Mouse (Mus musculus): ENCODE results near the gene Supt4a.

The Supt4a gene

DNA sequence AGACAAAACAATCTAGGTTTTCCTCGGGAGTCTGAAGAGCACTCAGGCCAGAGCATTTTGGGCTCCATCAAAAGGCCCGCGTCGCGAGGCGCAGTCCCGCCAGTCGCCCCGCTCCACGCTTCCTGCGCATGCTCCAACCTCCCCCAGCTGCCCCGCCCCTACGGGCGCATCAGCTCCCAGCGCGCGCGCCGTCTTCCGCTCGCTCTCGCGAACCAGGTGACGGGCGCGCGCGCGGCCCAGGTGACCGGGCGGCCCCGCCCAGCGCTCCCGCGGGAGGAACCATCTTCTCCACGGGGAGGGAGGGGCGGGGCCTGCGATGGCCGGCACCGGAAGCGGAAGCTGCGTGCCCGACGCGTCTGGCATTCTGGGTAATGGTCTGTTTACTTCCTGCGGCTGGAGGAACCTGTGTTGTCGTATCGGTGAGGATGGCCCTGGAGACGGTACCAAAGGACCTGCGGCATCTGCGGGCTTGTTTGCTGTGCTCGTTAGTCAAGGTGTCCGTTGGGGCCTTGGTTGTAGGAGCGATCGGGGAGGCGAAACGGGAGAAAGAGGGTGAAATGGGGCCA, at the start of gene Supt4a:
Supt4a (plus strand) TSS at position 378 of the 566 bp plus-strand sequence.
- peak; percentile 97 for DNase-seq (ENCODE audit: low read depth, low spot score)

DNA sequence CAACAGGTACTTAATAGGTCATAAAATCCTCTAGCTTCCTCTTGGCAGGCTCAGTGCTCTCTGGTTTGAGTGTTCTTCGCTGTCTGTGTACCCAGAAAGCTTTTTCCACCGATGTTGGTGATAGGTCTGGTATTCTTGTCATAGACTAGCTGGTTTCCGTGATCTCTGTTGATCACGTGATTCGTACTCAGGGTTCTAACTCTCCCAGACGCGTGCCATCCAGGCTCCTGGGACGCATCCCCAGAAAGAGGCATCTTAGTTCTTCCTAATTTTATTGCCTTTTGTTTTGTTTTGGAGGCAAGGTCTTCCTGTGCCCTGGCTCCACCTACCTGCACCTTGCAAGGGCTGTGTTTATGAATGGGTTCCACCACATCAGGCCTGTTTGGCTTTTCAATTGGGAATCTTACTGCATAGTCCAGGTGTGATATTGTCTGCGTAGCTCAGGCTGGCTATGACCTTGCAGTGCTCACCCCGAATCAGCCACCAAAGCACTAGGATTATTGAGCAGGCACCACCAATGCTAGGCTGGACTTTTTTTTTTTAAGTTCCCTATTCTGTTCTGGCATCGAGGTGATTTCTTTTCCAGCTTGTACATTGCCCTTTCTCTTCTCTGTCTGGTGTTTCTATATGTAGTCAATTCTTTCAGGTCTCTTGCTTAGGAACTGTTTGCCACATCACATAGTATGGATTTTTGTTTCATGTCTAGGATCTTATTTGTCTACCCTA, 48.7 kb upstream of the Supt4a start:
- DNase-seq (ENCODE audit: low read depth, low spot score), result no peak

DNA sequence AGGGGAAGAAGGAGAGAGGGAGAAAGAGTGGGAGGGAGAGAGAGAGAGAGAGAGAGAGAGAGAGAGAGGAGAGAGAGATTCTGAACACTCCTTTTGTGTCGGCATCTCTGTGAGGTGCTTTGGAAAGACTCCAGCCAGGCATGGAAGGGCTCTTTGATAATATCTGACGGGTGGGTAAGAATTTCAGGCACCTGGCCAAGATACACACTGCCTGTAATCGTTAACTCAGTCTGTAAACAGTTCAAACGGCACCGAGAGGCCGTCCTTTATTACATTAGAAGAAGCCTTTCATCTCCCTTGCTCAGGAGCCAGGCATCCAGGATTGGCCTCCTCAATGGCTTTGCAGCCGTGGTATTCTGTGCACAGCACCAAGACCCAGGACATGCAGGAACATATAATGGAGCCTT, 47.9 kb upstream of the Supt4a start:
- peak; percentile 24 for DNase-seq (ENCODE audit: low read depth, low spot score)

DNA sequence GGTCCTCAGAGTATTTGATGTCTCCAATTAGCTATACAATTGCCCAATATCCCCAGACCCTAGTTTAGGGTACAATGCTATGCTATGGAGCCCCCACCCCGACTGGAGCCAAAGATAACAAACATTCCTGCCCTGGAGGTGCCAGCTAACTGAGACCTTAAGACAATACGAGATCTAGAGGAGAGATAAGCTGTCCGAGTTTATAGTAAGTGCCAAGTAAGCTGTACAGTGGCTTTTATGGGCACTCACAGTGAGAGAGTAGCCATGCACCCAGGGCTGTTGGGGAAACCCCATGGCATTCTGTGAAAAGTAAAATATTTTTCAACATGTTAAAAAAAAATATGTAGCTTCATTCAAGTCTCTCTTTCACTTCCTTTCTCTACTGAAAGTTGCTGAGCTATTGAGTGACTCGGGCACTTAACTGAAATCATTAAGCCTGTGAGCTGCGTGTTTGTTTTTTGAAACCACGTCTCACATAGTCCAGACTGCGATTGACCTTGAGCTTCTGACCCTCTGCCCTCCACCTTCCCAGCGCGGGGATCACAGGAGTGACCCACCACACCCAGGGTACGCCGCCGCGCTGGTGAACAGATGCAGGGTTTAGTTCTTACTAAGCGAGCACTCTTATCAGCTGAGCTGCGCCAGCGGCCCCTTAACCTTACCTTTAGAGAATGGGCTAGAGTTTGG, 47.2 kb upstream of the Supt4a start:
- no peak for DNase-seq (ENCODE audit: low read depth, low spot score)

DNA sequence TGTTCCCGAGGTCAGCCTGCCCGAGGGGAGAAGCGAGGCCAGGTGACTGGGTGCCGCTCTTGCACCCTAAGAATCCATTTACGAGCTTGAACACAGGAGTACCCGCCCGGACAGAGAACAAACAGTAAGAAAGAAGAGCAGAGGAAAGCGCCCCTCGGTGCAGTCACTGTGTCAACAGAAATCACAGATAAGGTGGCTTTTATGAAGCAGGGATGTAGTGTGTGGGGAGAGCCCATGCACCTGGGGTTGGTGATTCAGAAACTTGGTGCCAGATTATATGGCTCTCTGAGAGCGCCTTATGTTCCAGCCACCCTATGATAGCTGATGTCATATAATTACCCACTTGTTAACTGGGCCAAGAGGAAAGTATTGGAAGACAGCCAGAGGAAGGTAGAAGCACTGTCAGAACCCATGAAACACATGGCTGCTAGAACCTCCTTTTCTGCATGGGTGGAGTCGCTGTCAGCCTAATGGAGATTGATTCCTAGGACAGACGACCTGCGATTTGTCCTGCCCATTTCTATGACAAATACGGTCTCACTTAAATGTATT, 40.1 kb upstream of the Supt4a start:
- no peak for DNase-seq (ENCODE audit: low read depth, low spot score)

DNA sequence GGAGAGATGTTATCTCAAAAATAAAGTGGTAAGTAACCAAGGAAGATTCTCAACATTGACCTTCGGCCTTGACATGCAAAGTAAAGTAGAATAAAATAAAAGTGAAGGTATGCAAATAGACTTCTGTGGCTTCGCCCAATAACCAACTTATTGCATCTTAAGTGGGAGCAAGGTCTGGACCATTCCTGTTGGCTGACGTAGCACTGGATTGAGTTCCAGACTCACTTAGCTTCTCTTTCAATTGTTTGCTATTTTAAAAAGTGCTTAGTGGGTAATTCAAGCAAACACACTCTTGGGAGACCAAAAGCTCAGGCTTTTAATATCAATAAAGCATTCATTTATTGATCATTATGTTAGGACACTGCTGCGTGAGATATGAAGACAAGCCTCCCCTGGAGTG, 39.2 kb upstream of the Supt4a start:
- DNase-seq (ENCODE audit: low read depth, low spot score), result no peak

DNA sequence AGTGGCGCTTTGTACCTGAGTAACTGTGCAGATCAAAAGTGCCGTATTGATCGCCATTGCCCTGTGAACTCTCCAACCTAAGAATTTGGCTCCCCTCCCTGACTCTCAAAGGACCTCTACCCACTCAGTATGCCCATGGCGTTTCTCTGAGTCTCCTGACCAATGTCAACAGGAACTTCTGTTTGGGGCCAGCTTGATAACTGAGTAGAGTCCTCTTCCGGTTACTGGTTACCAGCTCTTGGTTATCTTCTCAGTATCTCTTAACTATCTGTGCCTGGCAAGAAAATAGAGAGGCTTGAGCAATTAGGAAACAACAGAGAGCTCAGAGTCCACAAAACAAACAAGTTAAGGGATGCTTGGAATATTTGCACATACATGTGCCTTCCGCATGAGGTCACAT, 36.2 kb upstream of the Supt4a start:
- DNase-seq (ENCODE audit: low read depth, low spot score), result no peak

DNA sequence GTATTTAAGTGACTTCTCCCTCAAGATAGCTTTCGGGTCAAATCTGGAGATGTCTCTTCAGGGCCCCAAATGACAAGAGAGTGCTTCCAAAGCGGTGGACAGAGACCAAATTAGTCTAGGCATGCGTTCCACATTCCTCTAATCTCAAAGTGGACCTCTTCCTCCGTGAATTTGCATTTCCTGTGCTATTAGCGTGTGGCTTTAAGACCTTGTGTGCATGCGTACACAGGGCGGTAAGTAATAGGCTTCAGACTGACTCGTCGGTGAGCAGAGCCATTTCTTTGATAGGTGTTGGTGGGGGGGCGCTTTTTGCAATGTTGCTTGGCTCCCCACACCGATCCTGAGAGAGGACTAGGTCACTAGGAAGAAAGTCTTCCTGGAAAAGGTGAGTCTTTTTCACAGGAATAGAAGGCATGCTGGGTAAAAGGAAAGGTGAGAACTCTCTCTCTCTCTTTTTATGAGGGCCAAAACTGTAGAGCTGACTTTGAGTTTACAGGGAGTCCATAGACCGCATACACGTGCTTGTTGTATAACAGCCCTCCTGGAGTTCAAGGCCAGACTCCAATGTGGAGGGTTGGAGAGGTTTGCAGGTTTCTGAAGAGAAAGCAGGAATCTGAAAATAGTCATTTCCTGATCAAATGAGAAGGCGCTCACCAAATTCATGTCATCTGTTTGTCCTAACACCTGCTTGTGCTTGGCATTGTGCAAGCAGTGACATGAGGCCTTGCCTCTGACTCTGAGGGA, 35.3 kb upstream of the Supt4a start:
- DNase-seq (ENCODE audit: low read depth, low spot score), result no peak

DNA sequence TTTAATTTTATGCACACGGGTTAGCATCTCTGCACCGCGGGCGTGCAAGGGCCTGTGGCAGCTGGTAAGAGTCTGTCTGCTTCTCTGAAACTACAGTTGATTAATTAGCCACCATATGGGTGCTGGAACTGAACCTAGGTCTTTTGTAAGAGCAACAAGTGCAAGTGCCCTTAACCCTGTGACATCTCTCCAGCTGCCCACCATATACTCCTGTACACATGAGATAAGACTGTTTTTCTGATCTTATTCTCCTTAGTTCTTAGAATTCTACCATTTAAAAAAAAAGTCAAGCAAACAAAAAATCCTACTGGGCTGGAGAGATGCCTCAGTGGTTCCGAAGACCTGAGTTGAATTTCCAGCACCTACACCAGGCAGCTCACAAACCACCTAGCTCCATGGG, 33.7 kb upstream of the Supt4a start:
- no peak for DNase-seq (ENCODE audit: low read depth, low spot score)

DNA sequence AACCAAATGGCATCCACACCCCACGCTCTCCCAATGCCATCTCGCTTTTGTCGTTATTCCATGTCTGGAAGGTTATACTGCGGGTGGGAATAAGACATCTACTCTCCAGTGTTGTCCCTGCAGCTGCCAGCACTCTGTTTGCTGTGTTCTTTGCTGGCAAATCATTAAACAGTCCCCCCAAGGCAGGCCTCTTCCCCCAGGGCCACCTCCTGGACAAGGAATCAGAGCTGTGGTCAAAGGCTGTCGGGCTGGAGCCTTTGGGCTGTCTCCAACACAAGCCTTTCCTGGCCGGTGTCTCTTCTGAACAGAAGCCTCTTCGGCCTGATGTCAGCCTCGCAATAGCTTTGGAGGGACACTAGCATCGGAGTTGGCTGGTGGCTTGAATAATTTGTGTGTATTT, 33.1 kb upstream of the Supt4a start:
- DNase-seq (ENCODE audit: low read depth, low spot score), result no peak

DNA sequence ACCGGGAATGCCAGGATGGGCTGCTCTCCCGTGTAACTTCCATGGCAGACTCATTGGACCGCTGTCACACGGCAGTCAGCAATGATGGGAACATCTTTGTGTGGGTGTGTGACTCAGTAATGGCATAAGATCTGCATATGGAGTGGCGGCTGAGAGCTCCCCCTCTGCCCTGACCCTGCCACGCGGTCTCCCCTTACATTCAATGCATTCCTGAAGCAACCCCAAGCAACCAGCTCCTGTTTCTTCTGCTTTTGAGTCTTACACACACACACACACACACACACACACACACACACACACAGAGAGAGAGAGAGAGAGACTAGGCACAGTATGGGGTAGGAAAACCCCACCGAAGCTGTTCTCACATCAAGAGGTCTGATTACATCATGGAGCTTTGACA, 29.8 kb upstream of the Supt4a start:
- DNase-seq (ENCODE audit: low read depth, low spot score), result no peak

DNA sequence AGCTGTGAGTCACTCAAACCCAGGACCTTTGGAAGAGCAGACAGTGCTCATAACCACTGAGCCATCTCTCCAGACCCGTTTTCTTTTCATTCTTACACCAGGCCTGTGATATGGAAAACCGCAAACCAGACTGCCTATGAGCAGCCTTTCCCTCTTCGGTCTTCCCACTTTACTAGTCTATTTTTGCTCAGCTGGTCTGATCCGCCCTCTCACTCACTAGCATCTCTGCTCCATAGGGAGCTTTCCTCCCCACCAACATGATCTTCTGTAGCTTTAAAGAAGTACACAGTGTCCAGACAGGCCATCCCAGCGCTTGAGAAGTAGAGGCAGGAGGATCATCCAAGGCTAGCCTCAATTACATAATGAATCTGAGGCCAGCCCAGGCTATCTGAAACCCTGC, 28.4 kb upstream of the Supt4a start:
- DNase-seq (ENCODE audit: low read depth, low spot score), result no peak

DNA sequence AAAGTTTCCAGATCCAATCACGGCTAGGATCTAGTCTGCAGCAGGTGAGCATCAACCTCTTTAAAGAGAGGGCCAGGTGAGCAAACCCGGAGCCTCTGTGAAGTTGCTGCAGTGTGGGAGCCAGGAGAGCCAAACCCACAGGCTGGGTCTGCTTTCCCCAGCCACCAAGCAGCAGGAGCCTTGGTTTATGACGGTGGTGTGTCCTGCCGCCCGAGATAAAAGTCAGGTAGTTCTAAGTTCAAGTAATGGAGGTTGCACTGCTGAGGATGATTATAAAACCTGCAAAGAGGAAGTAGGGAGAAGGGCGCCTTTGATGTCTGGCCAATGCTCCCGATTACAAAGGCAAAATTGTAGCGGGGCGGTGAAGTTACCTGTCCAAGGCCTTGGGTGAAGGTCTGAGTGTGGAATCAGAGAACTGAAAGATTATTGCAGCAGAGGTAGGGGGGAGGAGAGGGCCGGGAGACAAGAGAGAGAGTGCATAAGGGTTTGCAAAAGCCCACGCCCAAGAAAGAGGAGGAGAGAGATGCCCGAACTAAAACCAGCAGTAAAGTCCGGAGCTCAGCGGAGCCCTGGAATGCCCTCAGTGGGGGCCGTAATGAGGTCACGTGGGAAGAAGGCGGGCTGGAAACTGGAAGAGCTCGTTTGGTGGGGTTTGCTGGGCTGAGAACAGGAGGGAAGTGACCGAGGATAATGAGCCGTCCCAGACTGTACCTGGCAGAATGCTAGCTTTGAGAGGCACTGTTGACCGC, 27.7 kb upstream of the Supt4a start:
- peak; percentile 76 for DNase-seq (ENCODE audit: low read depth, low spot score)

DNA sequence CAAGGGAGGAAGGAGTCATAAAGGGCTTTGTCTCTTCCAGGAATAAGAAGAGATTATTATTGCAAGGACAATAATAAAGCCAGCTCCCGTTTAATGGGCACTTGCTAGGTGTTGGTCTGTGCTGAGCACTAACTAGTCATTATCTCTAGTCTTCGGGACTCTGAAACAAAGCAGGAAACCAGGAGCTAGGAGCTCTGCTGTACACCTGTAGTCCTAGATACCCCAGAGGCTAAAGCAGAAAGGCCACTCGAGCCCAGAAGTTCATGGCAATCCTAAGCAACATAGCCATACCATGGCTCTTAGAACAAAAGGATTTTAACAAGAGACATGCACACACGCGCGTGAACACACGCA, 27.1 kb upstream of the Supt4a start:
- no peak for DNase-seq (ENCODE audit: low read depth, low spot score)

DNA sequence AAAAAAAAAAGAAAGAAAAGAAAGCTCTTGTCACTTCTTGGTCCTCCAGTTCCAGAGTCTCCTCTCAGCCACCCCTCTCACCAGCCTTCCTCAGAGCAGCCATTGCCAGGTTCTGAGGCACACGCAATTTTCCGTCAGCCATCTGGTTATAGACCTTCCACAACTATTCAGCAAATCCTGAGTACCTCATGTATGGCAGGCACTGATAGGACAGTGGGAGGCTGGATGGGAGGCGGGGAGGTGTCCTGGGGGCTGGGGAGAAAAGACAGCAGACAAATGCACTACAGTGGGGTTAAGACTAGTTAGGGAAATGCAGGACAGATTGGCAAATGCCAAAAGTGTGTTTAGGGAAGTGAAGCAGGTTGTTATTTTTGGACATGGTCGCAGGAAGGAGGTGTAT, 25.2 kb upstream of the Supt4a start:
- no peak for DNase-seq (ENCODE audit: low read depth, low spot score)

DNA sequence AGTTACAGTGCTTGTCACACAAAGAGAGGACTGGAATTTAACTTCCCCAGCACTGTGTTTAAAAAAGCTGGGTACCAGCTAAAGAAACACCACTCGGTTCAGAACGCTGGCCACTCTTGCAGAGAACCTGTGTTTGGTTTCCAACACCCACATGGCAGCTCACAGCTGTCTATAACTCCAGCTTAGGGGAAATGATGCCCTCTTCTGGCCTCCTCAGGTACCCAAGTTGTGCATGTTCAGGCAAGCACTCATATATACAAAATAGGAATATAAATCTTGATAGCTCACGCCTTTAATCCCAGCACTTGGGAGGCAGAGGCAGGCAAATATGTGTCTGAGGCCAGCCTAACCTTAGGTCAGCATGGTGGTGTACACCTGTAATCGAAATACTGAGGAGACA, 21.4 kb upstream of the Supt4a start:
- DNase-seq (ENCODE audit: low read depth, low spot score), result no peak

DNA sequence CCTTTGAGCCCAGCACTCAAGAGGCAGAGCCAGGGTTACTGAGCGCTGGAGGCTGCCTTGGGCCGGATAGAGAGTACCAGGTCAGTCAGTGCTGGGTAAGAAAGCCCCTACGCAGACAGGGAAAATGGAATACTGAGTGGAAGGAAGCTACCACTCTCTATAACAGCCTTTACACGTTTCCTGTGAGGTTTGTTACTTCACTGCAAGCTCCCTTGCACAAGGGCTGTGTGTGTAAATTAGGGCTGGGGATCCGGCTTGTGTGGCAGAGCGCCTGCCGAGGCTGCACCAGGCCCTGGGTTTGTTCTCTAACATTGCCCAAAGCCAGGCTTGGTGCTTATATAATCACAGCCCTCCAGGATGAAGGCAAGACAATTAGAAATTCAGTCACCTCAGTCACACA, 17.8 kb upstream of the Supt4a start:
- no peak for DNase-seq (ENCODE audit: low read depth, low spot score)

DNA sequence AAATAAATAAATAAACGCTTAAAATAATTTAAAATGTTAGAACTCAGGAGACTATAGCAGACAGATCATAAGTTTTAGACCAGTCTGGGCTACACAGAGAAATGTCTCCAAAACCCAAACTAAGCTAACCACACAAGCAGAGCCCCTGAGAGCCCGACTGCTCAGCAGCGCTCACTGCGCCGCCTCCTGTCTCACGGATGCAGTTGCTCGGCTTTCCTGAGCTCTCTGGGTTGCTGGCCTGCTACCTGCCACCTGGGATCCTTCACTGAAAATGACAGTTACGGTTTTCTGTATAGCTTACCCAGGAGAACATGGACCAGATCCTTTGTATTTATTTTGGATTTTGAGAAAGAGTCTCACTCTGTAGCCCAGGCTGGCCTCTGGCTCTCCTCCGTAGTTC, 17.0 kb upstream of the Supt4a start:
- no peak for DNase-seq (ENCODE audit: low read depth, low spot score)

DNA sequence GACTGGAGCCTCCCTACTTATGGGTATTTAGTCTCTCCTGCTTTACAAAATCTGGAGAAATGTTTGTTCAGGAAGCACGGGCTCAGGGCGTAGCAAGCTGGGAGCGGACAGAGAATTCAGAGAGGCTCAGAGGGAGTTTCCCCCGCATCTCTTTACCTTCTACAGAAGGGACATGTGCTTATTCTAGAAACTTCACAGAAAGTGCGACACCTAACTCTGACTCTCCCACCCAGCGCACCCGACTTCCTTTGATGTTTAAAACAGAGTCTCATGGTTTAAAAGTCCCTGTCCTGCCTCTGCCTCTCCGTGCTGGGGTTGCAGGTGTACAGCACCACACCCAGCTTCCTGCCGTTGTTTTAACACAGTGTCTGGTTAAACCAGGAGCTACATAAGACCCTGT, 16.5 kb upstream of the Supt4a start:
- no peak for DNase-seq (ENCODE audit: low read depth, low spot score)

DNA sequence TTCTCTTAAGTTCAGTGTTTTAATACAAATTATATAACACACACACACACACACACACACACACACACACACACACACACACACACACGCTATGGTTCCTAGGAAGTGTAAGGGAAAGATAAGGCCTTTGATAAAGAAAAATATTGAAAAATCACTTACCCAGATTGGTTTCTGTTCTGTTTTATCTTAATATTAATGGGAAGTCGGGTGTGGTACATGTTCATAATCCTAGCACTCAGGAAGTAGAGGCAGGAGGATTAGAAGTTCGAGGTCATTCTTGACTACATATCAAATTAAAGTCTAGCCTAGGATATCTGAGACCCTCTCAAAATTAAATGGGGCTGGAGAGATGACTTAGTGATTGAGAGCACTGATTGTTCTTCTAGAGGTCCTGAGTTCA, 15.2 kb upstream of the Supt4a start:
- DNase-seq (ENCODE audit: low read depth, low spot score), result no peak

DNA sequence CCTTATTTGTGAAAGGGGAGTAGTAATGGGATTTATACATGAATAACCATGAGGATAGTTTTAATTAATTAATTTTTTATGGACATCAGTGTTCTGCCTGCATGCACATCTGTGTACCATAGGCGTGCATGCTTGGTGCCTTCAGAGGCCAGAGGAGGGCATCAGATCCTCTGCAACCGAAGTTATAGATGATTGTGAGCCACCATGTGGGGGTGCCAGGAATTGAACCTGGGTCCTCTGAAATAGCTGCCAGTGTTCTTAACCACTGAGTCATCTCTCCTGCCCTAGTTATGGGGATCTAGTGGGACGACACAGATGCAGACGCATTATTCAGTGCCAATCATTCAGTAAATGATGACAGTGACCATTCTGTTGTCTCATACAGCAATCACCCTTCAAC, 14.5 kb upstream of the Supt4a start:
- DNase-seq (ENCODE audit: low read depth, low spot score), result no peak

DNA sequence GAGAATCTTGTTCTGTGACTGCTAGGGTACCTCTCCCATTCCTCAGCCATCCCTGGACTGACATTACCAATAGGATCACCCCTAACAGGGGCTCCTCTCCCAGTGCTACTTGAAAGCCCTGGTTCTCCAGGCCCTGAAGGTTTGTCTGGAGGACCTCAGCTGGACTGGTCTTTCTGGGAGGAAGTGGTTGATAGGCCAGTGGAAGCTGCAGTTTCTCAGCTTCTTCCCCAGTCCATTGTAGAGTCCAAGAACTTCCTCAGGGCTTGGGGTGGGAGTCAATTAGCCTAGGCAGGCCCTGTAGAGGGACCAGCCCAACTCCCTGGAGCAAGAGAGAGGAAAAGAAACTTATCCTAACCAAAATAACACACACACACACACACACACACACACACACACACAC, 11.8 kb upstream of the Supt4a start:
- no peak for DNase-seq (ENCODE audit: low read depth, low spot score)

Data from forelimb bud, embryonic 11.5 days (tissue).